Mouse (Mus musculus) olfactory bulb, adult 2 months (tissue): ENCODE measurements around the gene Gm10803.

Source experiments
- CTCF ChIP-seq: fragments of 200-500 bp; IDR thresholded peaks from 2 replicates; pipeline ENCODE4 v1.5.1; 2012; ENCODE audit warnings: low read depth, mild to moderate bottlenecking, low read length, moderate library complexity; ENCODE audit not compliant: insufficient read depth
- POLR2A ChIP-seq: fragments of 200-500 bp; IDR thresholded peaks from 2 replicates; pipeline ENCODE4 v1.6.1; 2012; ENCODE audit warnings: mild to moderate bottlenecking, low read depth, low read length, moderate library complexity; ENCODE audit not compliant: insufficient read depth

DNA sequence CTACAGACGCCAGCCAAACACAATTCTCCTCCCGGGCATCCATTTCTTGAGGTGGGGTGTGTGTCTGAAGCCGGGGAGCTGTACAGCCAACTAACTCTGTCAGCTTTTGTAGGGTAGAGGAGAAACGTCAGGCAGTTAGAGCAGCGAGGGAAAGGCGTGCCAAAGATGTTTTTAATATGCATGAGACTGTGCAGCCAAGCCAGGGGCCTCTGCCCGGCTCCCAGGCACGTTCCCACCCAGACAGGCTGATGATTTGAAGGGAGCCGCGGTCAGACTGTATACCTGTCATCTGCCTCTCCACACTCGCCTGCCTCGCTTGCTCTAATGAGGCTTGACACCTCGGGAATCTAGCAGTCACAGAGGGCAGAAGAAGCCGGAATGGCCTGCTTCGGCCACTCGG is 38.4 kb upstream of the Gm10803 start:
- TF ChIP-seq CTCF (no peak), POLR2A (no peak)
